Mouse (Mus musculus) kidney, embryonic 15.5 days (tissue): Measurements from ENCODE around the gene Psmg3. TPM values are rescaled to one million over a fixed set of nuclear protein-coding genes. Genes with fewer than 3 reads are reported as not detected.
A peak's percentile ranks its signal among the peaks of the same experiment; 100 is the strongest.

ENCODE experiments used
- ATAC-seq: fragments of 200-750 bp; cut with Nextera tagmentation; replicated peaks from 2 replicates; pipeline ENCODE4 v1.8.0; 2017; ENCODE audit warnings: moderate TSS enrichment; ENCODE audit not compliant: low FRiP score
- H3K27ac ChIP-seq: fragments of 300-500 bp; sonication (generic); 2 replicates; pipeline ENCODE4 v1.5.1; 2015; ENCODE audit warnings: mild to moderate bottlenecking, inconsistent platforms
- H3K27me3 ChIP-seq: fragments of 300-500 bp; sonication (generic); 2 replicates; pipeline ENCODE4 v1.6.1; 2015; ENCODE audit warnings: inconsistent platforms
- H3K36me3 ChIP-seq: fragments of 300-500 bp; sonication (generic); 2 replicates; pipeline ENCODE4 v1.6.1; 2015; ENCODE audit warnings: inconsistent platforms
- H3K4me1 ChIP-seq: fragments of 300-500 bp; sonication (generic); 2 replicates; pipeline ENCODE4 v1.6.1; 2015; ENCODE audit warnings: inconsistent platforms
- H3K4me2 ChIP-seq: fragments of 300-500 bp; sonication (generic); 2 replicates; pipeline ENCODE4 v1.6.1; 2015; ENCODE audit warnings: moderate library complexity, mild to moderate bottlenecking, inconsistent platforms
- H3K4me3 ChIP-seq: fragments of 300-500 bp; sonication (generic); replicated peaks from 2 replicates; pipeline ENCODE4 v1.5.1; 2015; ENCODE audit warnings: mild to moderate bottlenecking, inconsistent platforms
- H3K9ac ChIP-seq: fragments of 300-500 bp; sonication (generic); 2 replicates; pipeline ENCODE4 v1.6.1; 2015; ENCODE audit warnings: mild to moderate bottlenecking, inconsistent platforms
- H3K9me3 ChIP-seq: fragments of 300-500 bp; sonication (generic); replicated peaks from 2 replicates; pipeline ENCODE4 v1.6.1; 2016; ENCODE audit warnings: inconsistent platforms
- WGBS: fragments of 180-500 bp; shearing (Covaris S2); methylation state at CpG from one replicate; pipeline ENCODE4 v1.1.7; 2015; ENCODE audit warnings: mixed read lengths; 5-methylcytosine and 5-hydroxymethylcytosine counted together
- polyA plus RNA-seq: library from polyadenylated mRNA; unstranded; fragments of >200 nt; fragmentation: Nextera tagmentation; extraction: Ambion mirVana; gene quantifications from 2 replicates; pipeline ENCODE4 v1.2.1, GENCODE M21; 2015

The Psmg3 gene
- polyA plus RNA-seq = 74.0 and 77.8 TPM in 2 replicates

- Histone ChIP-seq H3K4me2 (peak within 1 kb of the TSS; percentile 67), H3K9me3 (no peaks in the 10 kb centered on the region), H3K4me1 (peaks cover 24% of the 10 kb centered on the region), H3K4me3 (peak within 1 kb of the TSS; percentile 93), H3K9ac (peak within 1 kb of the TSS; percentile 81), H3K27me3 (no peaks in the 10 kb centered on the region), H3K27ac (peak within 1 kb of the TSS; percentile 79), H3K36me3 (peaks cover 33% of the 10 kb centered on the region)
- under 1% methylated on average over 43 of the region's 43 CpGs for WGBS
- peak; percentile 87 for ATAC-seq
Observed at GRCm38 (mm10) chr5:139826357-139827055, at the start of gene Psmg3, which contains the start of gene Gm26938. TSS of gene Psmg3 (minus strand) at chr5:139826885. TSS of gene Gm26938 (minus strand) at chr5:139826407.

GRCm38 (mm10) chr5:139871526-139871925 lies 44.8 kb upstream of the Psmg3 start:
- WGBS = 90% methylated on average over 1 of the region's 1 CpGs
- Histone ChIP-seq H3K4me1 (no peaks in the 10 kb centered on the region), H3K9me3 (no peaks in the 10 kb centered on the region), H3K36me3 (no peaks in the 10 kb centered on the region), H3K9ac (no peak overlapping the region), H3K27me3 (no peaks in the 10 kb centered on the region), H3K4me2 (no peak overlapping the region), H3K27ac (no peak overlapping the region), H3K4me3 (no peak overlapping the region)
- ATAC-seq = no peak

- H3K4me2 ChIP-seq = no peak overlapping the region
- no peak overlapping the region for H3K4me3 ChIP-seq
- no peak for ATAC-seq
- H3K9ac ChIP-seq = no peak overlapping the region
- no peaks in the 10 kb centered on the region for H3K27me3 ChIP-seq
- WGBS = 18% methylated on average over 4 of the region's 4 CpGs
- H3K9me3 ChIP-seq = no peaks in the 10 kb centered on the region
- H3K27ac ChIP-seq = no peak overlapping the region
- H3K4me1 ChIP-seq = no peaks in the 10 kb centered on the region
- no peaks in the 10 kb centered on the region for H3K36me3 ChIP-seq
Observed at GRCm38 (mm10) chr5:139870886-139871285, 44.2 kb upstream of the Psmg3 start.

GRCm38 (mm10) chr5:139862759-139863158 lies 36.1 kb upstream of the Psmg3 start:
- WGBS = 53% methylated on average over 4 of the region's 4 CpGs
- 0 out of 2 replicates have a peak, but pooled peaks cover 5% of the 10 kb centered on the region for H3K27me3 ChIP-seq
- no peaks in the 10 kb centered on the region for H3K36me3 ChIP-seq
- no peak overlapping the region for H3K9ac ChIP-seq
- H3K27ac ChIP-seq = no peak overlapping the region
- H3K4me2 ChIP-seq = no peak overlapping the region
- H3K4me3 ChIP-seq = no peak overlapping the region
- no peaks in the 10 kb centered on the region for H3K4me1 ChIP-seq
- no peaks in the 10 kb centered on the region for H3K9me3 ChIP-seq
- ATAC-seq = no peak

GRCm38 (mm10) chr5:139860328-139861104 lies 33.8 kb upstream of the Psmg3 start:
- no peak overlapping the region for H3K4me3 ChIP-seq
- H3K4me1 ChIP-seq = no peaks in the 10 kb centered on the region
- no peak for ATAC-seq
- no peak overlapping the region for H3K27ac ChIP-seq
- H3K27me3 ChIP-seq = 0 out of 2 replicates have a peak, but pooled peaks cover 5% of the 10 kb centered on the region
- no peak overlapping the region for H3K9ac ChIP-seq
- no peaks in the 10 kb centered on the region for H3K9me3 ChIP-seq
- no peaks in the 10 kb centered on the region for H3K36me3 ChIP-seq
- H3K4me2 ChIP-seq = no peak overlapping the region
- 34% methylated on average over 15 of the region's 15 CpGs for WGBS

GRCm38 (mm10) chr5:139849626-139850320 lies 23.1 kb upstream of the Psmg3 start:
- Histone ChIP-seq H3K4me3 (no peak overlapping the region), H3K27ac (no peak overlapping the region), H3K4me1 (peaks cover 13% of the 10 kb centered on the region; the same call in 1 of the 2 replicates), H3K27me3 (no peaks in the 10 kb centered on the region; the same call in 1 of the 2 replicates), H3K9me3 (peaks cover 4% of the 10 kb centered on the region; the same call in 1 of the 2 replicates), H3K4me2 (no peak overlapping the region), H3K36me3 (no peaks in the 10 kb centered on the region), H3K9ac (no peak overlapping the region)
- ATAC-seq = no peak
- 72% methylated on average over 12 of the region's 12 CpGs for WGBS

- Histone ChIP-seq H3K4me2 (no peak overlapping the region), H3K4me3 (no peak overlapping the region), H3K27ac (no peak overlapping the region), H3K9me3 (no peaks in the 10 kb centered on the region), H3K9ac (no peak overlapping the region), H3K27me3 (no peaks in the 10 kb centered on the region), H3K4me1 (no peaks in the 10 kb centered on the region), H3K36me3 (no peaks in the 10 kb centered on the region)
- 45% methylated on average over 3 of the region's 3 CpGs for WGBS
- ATAC-seq = no peak
Observed at GRCm38 (mm10) chr5:139839142-139839541, 12.5 kb upstream of the Psmg3 start.

- H3K36me3 ChIP-seq = no peaks in the 10 kb centered on the region
- no peak overlapping the region for H3K9ac ChIP-seq
- H3K9me3 ChIP-seq = no peaks in the 10 kb centered on the region
- no peaks in the 10 kb centered on the region for H3K27me3 ChIP-seq
- no peaks in the 10 kb centered on the region for H3K4me1 ChIP-seq
- no peak for ATAC-seq
- no peak overlapping the region for H3K4me2 ChIP-seq
- WGBS = 20% methylated on average over 2 of the region's 2 CpGs
- no peak overlapping the region for H3K4me3 ChIP-seq
- H3K27ac ChIP-seq = no peak overlapping the region
Observed at GRCm38 (mm10) chr5:139838476-139838892, 11.8 kb upstream of the Psmg3 start.

- WGBS = 79% methylated on average over 7 of the region's 7 CpGs
- no peaks in the 10 kb centered on the region for H3K9me3 ChIP-seq
- no peak for ATAC-seq
Observed at GRCm38 (mm10) chr5:139835706-139836105, 9.0 kb upstream of the Psmg3 start.

GRCm38 (mm10) chr5:139832125-139832524 lies 5.4 kb upstream of the Psmg3 start:
- Histone ChIP-seq H3K27me3 (no peaks in the 10 kb centered on the region), H3K4me3 (no peak overlapping the region), H3K4me2 (no peak overlapping the region), H3K9me3 (no peaks in the 10 kb centered on the region), H3K27ac (no peak overlapping the region), H3K9ac (no peak overlapping the region), H3K4me1 (no peaks in the 10 kb centered on the region), H3K36me3 (no peaks in the 10 kb centered on the region)
- 58% methylated on average over 7 of the region's 7 CpGs for WGBS
- ATAC-seq = no peak

More at GRCm38 (mm10) chr5:139835706-139836105, 9.0 kb upstream of the Psmg3 start:
- Histone ChIP-seq H3K9ac (no peak overlapping the region), H3K4me3 (no peak overlapping the region), H3K4me2 (no peak overlapping the region), H3K36me3 (no peaks in the 10 kb centered on the region), H3K27ac (no peak overlapping the region), H3K27me3 (no peaks in the 10 kb centered on the region), H3K4me1 (no peaks in the 10 kb centered on the region)

GRCm38 (mm10) chr5:139830734-139831133 lies 4.0 kb upstream of the Psmg3 start:
- Histone ChIP-seq H3K4me1 (peaks cover 6% of the 10 kb centered on the region), H3K9ac (no peak overlapping the region), H3K27ac (no peak overlapping the region), H3K27me3 (no peaks in the 10 kb centered on the region), H3K9me3 (no peaks in the 10 kb centered on the region), H3K4me2 (no peak overlapping the region), H3K36me3 (no peaks in the 10 kb centered on the region), H3K4me3 (no peak overlapping the region)
- ATAC-seq = no peak
- 81% methylated on average over 3 of the region's 3 CpGs for WGBS

GRCm38 (mm10) chr5:139829384-139829783 lies 2.7 kb upstream of the Psmg3 start:
- H3K36me3 ChIP-seq = peaks cover 4% of the 10 kb centered on the region; the same call in 1 of the 2 replicates
- H3K4me2 ChIP-seq = no peak overlapping the region
- H3K4me1 ChIP-seq = peaks cover 13% of the 10 kb centered on the region
- H3K9me3 ChIP-seq = no peaks in the 10 kb centered on the region
- H3K4me3 ChIP-seq = no peak overlapping the region
- 58% methylated on average over 13 of the region's 13 CpGs for WGBS
- ATAC-seq = no peak
- no peak overlapping the region for H3K9ac ChIP-seq
- H3K27me3 ChIP-seq = no peaks in the 10 kb centered on the region
- no peak overlapping the region for H3K27ac ChIP-seq
